Mouse (Mus musculus): ENCODE data around the gene Timp3. TPM values are rescaled to one million over a fixed set of nuclear protein-coding genes. Genes with fewer than 3 reads are reported as not detected.

Timp3 gene
- total and polyA plus RNA-seq, 2 experiments from 2014 or later, result 33.6 to 62.9 TPM

- Histone ChIP-seq H3K4me2 (ENCODE audit: low read depth) (no peak overlapping the region), H3K4me3 (ENCODE audit: low read depth, low read length) (no peak overlapping the region), H3K4me1 (ENCODE audit: insufficient read depth) (no peaks in the 10 kb centered on the region; the same call in 1 of the 2 replicates), H3K27me3 (ENCODE audit: insufficient read depth, low read length) (no peaks in the 10 kb centered on the region), H3K27ac (ENCODE audit: low read depth, low read length) (no peak overlapping the region), H3K36me3 (ENCODE audit: insufficient read depth) (no peaks in the 10 kb centered on the region), H3K9ac (no peak overlapping the region), H3K9me3 (ENCODE audit: low read length) (no peaks in the 10 kb centered on the region)
- WGBS, result 81% methylated on average over 3 of the region's 3 CpGs
- no peak for TF ChIP-seq CTCF (IDR thresholded peaks at IDR 0.05; ENCODE audit: low read depth)
- DNase-seq, result no peak
- ATAC-seq, result no peak
Observed at GRCm38 (mm10) chr10:86270254-86270653, 29.9 kb upstream of the Timp3 start.

- TF ChIP-seq CTCF (IDR thresholded peaks at IDR 0.05; ENCODE audit: low read depth), result no peak
- Histone ChIP-seq H3K4me2 (ENCODE audit: low read depth) (no peak overlapping the region), H3K4me3 (ENCODE audit: low read depth, low read length) (no peak overlapping the region), H3K27ac (ENCODE audit: low read depth, low read length) (no peak overlapping the region), H3K9me3 (ENCODE audit: low read length) (no peaks in the 10 kb centered on the region), H3K27me3 (ENCODE audit: insufficient read depth, low read length) (no peaks in the 10 kb centered on the region), H3K36me3 (ENCODE audit: insufficient read depth) (no peaks in the 10 kb centered on the region), H3K9ac (no peak overlapping the region), H3K4me1 (ENCODE audit: insufficient read depth) (no peaks in the 10 kb centered on the region; the same call in 1 of the 2 replicates)
- 90% methylated on average over 3 of the region's 3 CpGs for WGBS
- ATAC-seq (no peak), DNase-seq (no peak)
Observed at GRCm38 (mm10) chr10:86272826-86273225, 27.3 kb upstream of the Timp3 start.

- DNase-seq (no peak), ATAC-seq (no peak)
- TF ChIP-seq CTCF (IDR thresholded peaks at IDR 0.05; ENCODE audit: low read depth), result no peak
- Histone ChIP-seq H3K27ac (ENCODE audit: low read depth, low read length) (no peak overlapping the region), H3K4me1 (ENCODE audit: insufficient read depth) (no peaks in the 10 kb centered on the region; the same call in 1 of the 2 replicates), H3K9me3 (ENCODE audit: low read length) (no peaks in the 10 kb centered on the region), H3K4me3 (ENCODE audit: low read depth, low read length) (no peak overlapping the region), H3K27me3 (ENCODE audit: insufficient read depth, low read length) (no peaks in the 10 kb centered on the region), H3K4me2 (ENCODE audit: low read depth) (no peak overlapping the region), H3K36me3 (ENCODE audit: insufficient read depth) (no peaks in the 10 kb centered on the region), H3K9ac (no peak overlapping the region)
- WGBS, result 76% methylated on average over 19 of the region's 19 CpGs
Observed at GRCm38 (mm10) chr10:86273410-86274191, 26.6 kb upstream of the Timp3 start.

GRCm38 (mm10) chr10:86275585-86275984, 24.6 kb upstream of the Timp3 start:
- Histone ChIP-seq H3K4me3 (ENCODE audit: low read depth, low read length) (no peak overlapping the region), H3K27me3 (ENCODE audit: insufficient read depth, low read length) (no peaks in the 10 kb centered on the region), H3K4me1 (ENCODE audit: insufficient read depth) (no peaks in the 10 kb centered on the region; the same call in 1 of the 2 replicates), H3K36me3 (ENCODE audit: insufficient read depth) (no peaks in the 10 kb centered on the region), H3K9ac (no peak overlapping the region), H3K27ac (ENCODE audit: low read depth, low read length) (no peak overlapping the region), H3K4me2 (ENCODE audit: low read depth) (no peak overlapping the region), H3K9me3 (ENCODE audit: low read length) (no peaks in the 10 kb centered on the region)
- 82% methylated on average over 5 of the region's 5 CpGs for WGBS
- no peak for TF ChIP-seq CTCF (IDR thresholded peaks at IDR 0.05; ENCODE audit: low read depth)
- no peak for DNase-seq
- ATAC-seq, result peak; percentile 60; the same call in 1 of the 2 replicates

- H3K27me3 ChIP-seq (ENCODE audit: insufficient read depth, low read length), result no peaks in the 10 kb centered on the region
- 82% methylated on average over 5 of the region's 5 CpGs for WGBS
- no peaks in the 10 kb centered on the region for H3K9me3 ChIP-seq (ENCODE audit: low read length)
- no peak overlapping the region for H3K27ac ChIP-seq (ENCODE audit: low read depth, low read length)
- no peak overlapping the region for H3K4me2 ChIP-seq (ENCODE audit: low read depth)
- H3K9ac ChIP-seq, result no peak overlapping the region
- no peak overlapping the region for H3K4me3 ChIP-seq (ENCODE audit: low read depth, low read length)
- no peak for ATAC-seq
- no peaks in the 10 kb centered on the region for H3K36me3 ChIP-seq (ENCODE audit: insufficient read depth)
- DNase-seq, result no peak
- H3K4me1 ChIP-seq (ENCODE audit: insufficient read depth), result no peaks in the 10 kb centered on the region
- TF ChIP-seq CTCF (IDR thresholded peaks at IDR 0.05; ENCODE audit: low read depth), result no peak
Observed at GRCm38 (mm10) chr10:86277327-86277726, 22.8 kb upstream of the Timp3 start.

- 78% methylated on average over 2 of the region's 2 CpGs for WGBS
- Histone ChIP-seq H3K4me2 (ENCODE audit: low read depth) (no peak overlapping the region), H3K4me3 (ENCODE audit: low read depth, low read length) (no peak overlapping the region), H3K36me3 (ENCODE audit: insufficient read depth) (no peaks in the 10 kb centered on the region), H3K9me3 (ENCODE audit: low read length) (no peaks in the 10 kb centered on the region), H3K27me3 (ENCODE audit: insufficient read depth, low read length) (no peaks in the 10 kb centered on the region), H3K9ac (no peak overlapping the region), H3K4me1 (ENCODE audit: insufficient read depth) (no peaks in the 10 kb centered on the region), H3K27ac (ENCODE audit: low read depth, low read length) (no peak overlapping the region)
- no peak for DNase-seq
- TF ChIP-seq CTCF (IDR thresholded peaks at IDR 0.05; ENCODE audit: low read depth), result no peak
- ATAC-seq, result no peak
Observed at GRCm38 (mm10) chr10:86278481-86278880, 21.7 kb upstream of the Timp3 start.

GRCm38 (mm10) chr10:86279579-86280168, 20.5 kb upstream of the Timp3 start:
- peak; percentile 36; the same call in 1 of the 2 replicates for ATAC-seq
- TF ChIP-seq CTCF (IDR thresholded peaks at IDR 0.05; ENCODE audit: low read depth), result no peak

More at GRCm38 (mm10) chr10:86279579-86280168, 20.5 kb upstream of the Timp3 start:
- no peaks in the 10 kb centered on the region for H3K36me3 ChIP-seq (ENCODE audit: insufficient read depth)
- H3K27me3 ChIP-seq (ENCODE audit: insufficient read depth, low read length), result no peaks in the 10 kb centered on the region
- H3K9me3 ChIP-seq (ENCODE audit: low read length), result no peaks in the 10 kb centered on the region
- no peaks in the 10 kb centered on the region for H3K4me1 ChIP-seq (ENCODE audit: insufficient read depth)
- H3K9ac ChIP-seq, result no peak overlapping the region
- H3K4me3 ChIP-seq (ENCODE audit: low read depth, low read length), result no peak overlapping the region
- no peak overlapping the region for H3K4me2 ChIP-seq (ENCODE audit: low read depth)
- 81% methylated on average over 7 of the region's 7 CpGs for WGBS
- no peak for DNase-seq
- H3K27ac ChIP-seq (ENCODE audit: low read depth, low read length), result no peak overlapping the region

All from forebrain, postnatal 0 days (tissue).